Mouse (Mus musculus) brain, embryonic 14.5 days (tissue): Measurements from ENCODE around the gene Morf4l2. TPM values are rescaled to one million over a fixed set of nuclear protein-coding genes. Genes with fewer than 3 reads are reported as not detected.
"Not testable (repeated sequence)": the region's sequence is repeated elsewhere in the genome, so short reads cannot be mapped to it uniquely, and the experiment has no call there.

ENCODE experiments used
- DNase-seq: peaks from one replicate; pipeline ENCODE4 v3.0.0-alpha.2; 2011; ENCODE audit warnings: low read depth
- CTCF ChIP-seq: fragments of 200-500 bp; IDR thresholded peaks from 2 replicates; pipeline ENCODE4 v1.5.1; 2012; ENCODE audit warnings: inconsistent platforms, mild to moderate bottlenecking, moderate library complexity, borderline replicate concordance; ENCODE audit not compliant: insufficient read depth, insufficient read length; ENCODE audit errors: extremely low read depth
- POLR2A ChIP-seq: fragments of 200-500 bp; IDR thresholded peaks from 2 replicates; pipeline ENCODE4 v1.6.1; 2012; ENCODE audit warnings: mild to moderate bottlenecking, inconsistent platforms, borderline replicate concordance; ENCODE audit not compliant: poor library complexity, insufficient read depth, insufficient read length, severe bottlenecking; ENCODE audit errors: extremely low read depth
- polyA plus RNA-seq: library from polyadenylated mRNA; depleted of rRNA; stranded (reverse); fragments of >200 nt; gene quantifications from 2 replicates; pipeline ENCODE4 v1.2.3, GENCODE M21; 2012; rRNA removed

The Morf4l2 gene
- polyA plus RNA-seq, 1 experiment: 369 TPM

GRCm38 (mm10) chrX:136692294-136692675, 51.2 kb downstream of the Morf4l2 start:
- no peak for TF ChIP-seq CTCF
- no peak for TF ChIP-seq POLR2A
- DNase-seq: peak; percentile 23

GRCm38 (mm10) chrX:136691606-136692293, 51.7 kb downstream of the Morf4l2 start:
- DNase-seq: not testable (repeated sequence)

Other genes starting within 250 kb of the Morf4l2 start
- not detected in 2 replicates for gene Kir3dl1, start 225.7 kb downstream of the Morf4l2 start, polyA plus RNA-seq
- gene Kir3dl2, start 199.6 kb downstream of the Morf4l2 start, polyA plus RNA-seq: 0.08 and 0.30 TPM in 2 replicates
- gene Tceal3, start 152.8 kb downstream of the Morf4l2 start, polyA plus RNA-seq: 46.6 and 84.2 TPM in 2 replicates
- 10.9 and 11.8 TPM in 2 replicates for gene Tceal1, start 35.7 kb downstream of the Morf4l2 start, polyA plus RNA-seq
- 0.04 and 0.05 TPM in 2 replicates for gene Glra4, start 36.5 kb upstream of the Morf4l2 start, polyA plus RNA-seq
- gene Plp1, start 79.0 kb upstream of the Morf4l2 start, polyA plus RNA-seq: 17.0 and 17.2 TPM in 2 replicates
- 6.7 and 13.7 TPM in 2 replicates for gene Rab9b, start 125.1 kb upstream of the Morf4l2 start, polyA plus RNA-seq
- gene H2bfm, start 183.6 kb upstream of the Morf4l2 start, polyA plus RNA-seq: not detected in 2 replicates
- gene Tmsb15b2, start 231.8 kb upstream of the Morf4l2 start, polyA plus RNA-seq: 38.7 and 46.3 TPM in 2 replicates
- gene Tmsb15l, start 233.2 kb upstream of the Morf4l2 start, polyA plus RNA-seq: 10.1 and 13.8 TPM in 2 replicates
- 12.8 and 19.7 TPM in 2 replicates for gene Tmsb15b1, start 233.2 kb upstream of the Morf4l2 start, polyA plus RNA-seq
- 149 and 152 TPM in 2 replicates for gene Zcchc18, start 249.5 kb upstream of the Morf4l2 start, polyA plus RNA-seq